Mouse (Mus musculus): ENCODE results near the gene Ly6f. TPM values are rescaled to one million over a fixed set of nuclear protein-coding genes. Genes with fewer than 3 reads are reported as not detected.

Gene Ly6f
- polyA plus RNA-seq (2015; fragmentation: Nextera tagmentation; extraction: Ambion mirVana), result not detected in 2 replicates

GRCm38 (mm10) chr15:75268121-75268520, at the start of gene Ly6f:
Ly6f (plus strand) TSS chr15:75268421.
- no peak within 1 kb of the TSS for H3K4me3 ChIP-seq (replicated peaks; ENCODE audit: low read length)
- no peaks in the 10 kb centered on the region for H3K4me1 ChIP-seq (replicated peaks; ENCODE audit: control insufficient read depth, insufficient read depth, low read length)
- ATAC-seq, result no peak
- no peak within 1 kb of the TSS for H3K9ac ChIP-seq (replicated peaks; ENCODE audit: low read depth, low read length)
- H3K27me3 ChIP-seq (replicated peaks; ENCODE audit: control insufficient read depth, insufficient read depth, low read length), result no peaks in the 10 kb centered on the region
- H3K27ac ChIP-seq (ENCODE audit: low read length), result no peak within 1 kb of the TSS
- no peaks in the 10 kb centered on the region for H3K9me3 ChIP-seq (ENCODE audit: control insufficient read depth, low read length)
- no peak within 1 kb of the TSS for H3K4me2 ChIP-seq (ENCODE audit: low read length)
- no peaks in the 10 kb centered on the region for H3K36me3 ChIP-seq (ENCODE audit: control insufficient read depth, insufficient read depth)

GRCm38 (mm10) chr15:75221942-75222341, 46.3 kb upstream of the Ly6f start:
- no peak overlapping the region for H3K4me2 ChIP-seq (ENCODE audit: low read length)
- ATAC-seq, result no peak
- H3K36me3 ChIP-seq (ENCODE audit: control insufficient read depth, insufficient read depth), result no peaks in the 10 kb centered on the region
- H3K27ac ChIP-seq (ENCODE audit: low read length), result no peak overlapping the region
- peaks cover 3% of the 10 kb centered on the region; the same call in 1 of the 2 replicates for H3K9me3 ChIP-seq (ENCODE audit: control insufficient read depth, low read length)
- no peaks in the 10 kb centered on the region for H3K4me1 ChIP-seq (replicated peaks; ENCODE audit: control insufficient read depth, insufficient read depth, low read length)
- no peak overlapping the region for H3K4me3 ChIP-seq (replicated peaks; ENCODE audit: low read length)
- no peak overlapping the region for H3K9ac ChIP-seq (replicated peaks; ENCODE audit: low read depth, low read length)
- H3K27me3 ChIP-seq (replicated peaks; ENCODE audit: control insufficient read depth, insufficient read depth, low read length), result no peaks in the 10 kb centered on the region

GRCm38 (mm10) chr15:75237736-75238288, 30.4 kb upstream of the Ly6f start:
- WGBS, result 89% methylated on average over 3 of the region's 3 CpGs

GRCm38 (mm10) chr15:75240558-75240957, 27.7 kb upstream of the Ly6f start:
- no peak overlapping the region for H3K4me3 ChIP-seq (replicated peaks; ENCODE audit: low read length)
- no peak overlapping the region for H3K27ac ChIP-seq (ENCODE audit: low read length)
- no peaks in the 10 kb centered on the region for H3K4me1 ChIP-seq (replicated peaks; ENCODE audit: control insufficient read depth, insufficient read depth, low read length)
- no peaks in the 10 kb centered on the region for H3K27me3 ChIP-seq (replicated peaks; ENCODE audit: control insufficient read depth, insufficient read depth, low read length)
- ATAC-seq, result no peak
- H3K4me2 ChIP-seq (ENCODE audit: low read length), result no peak overlapping the region
- no peaks in the 10 kb centered on the region for H3K9me3 ChIP-seq (ENCODE audit: control insufficient read depth, low read length)
- no peaks in the 10 kb centered on the region for H3K36me3 ChIP-seq (ENCODE audit: control insufficient read depth, insufficient read depth)
- H3K9ac ChIP-seq (replicated peaks; ENCODE audit: low read depth, low read length), result no peak overlapping the region
- 81% methylated on average over 2 of the region's 2 CpGs for WGBS

More at GRCm38 (mm10) chr15:75237736-75238288, 30.4 kb upstream of the Ly6f start:
- H3K36me3 ChIP-seq (ENCODE audit: control insufficient read depth, insufficient read depth), result no peaks in the 10 kb centered on the region
- ATAC-seq, result no peak
- H3K27me3 ChIP-seq (replicated peaks; ENCODE audit: control insufficient read depth, insufficient read depth, low read length), result no peaks in the 10 kb centered on the region
- H3K4me2 ChIP-seq (ENCODE audit: low read length), result no peak overlapping the region
- H3K9me3 ChIP-seq (ENCODE audit: control insufficient read depth, low read length), result no peaks in the 10 kb centered on the region
- H3K9ac ChIP-seq (replicated peaks; ENCODE audit: low read depth, low read length), result no peak overlapping the region
- H3K4me1 ChIP-seq (replicated peaks; ENCODE audit: control insufficient read depth, insufficient read depth, low read length), result no peaks in the 10 kb centered on the region
- H3K4me3 ChIP-seq (replicated peaks; ENCODE audit: low read length), result no peak overlapping the region
- no peak overlapping the region for H3K27ac ChIP-seq (ENCODE audit: low read length)

DNA sequence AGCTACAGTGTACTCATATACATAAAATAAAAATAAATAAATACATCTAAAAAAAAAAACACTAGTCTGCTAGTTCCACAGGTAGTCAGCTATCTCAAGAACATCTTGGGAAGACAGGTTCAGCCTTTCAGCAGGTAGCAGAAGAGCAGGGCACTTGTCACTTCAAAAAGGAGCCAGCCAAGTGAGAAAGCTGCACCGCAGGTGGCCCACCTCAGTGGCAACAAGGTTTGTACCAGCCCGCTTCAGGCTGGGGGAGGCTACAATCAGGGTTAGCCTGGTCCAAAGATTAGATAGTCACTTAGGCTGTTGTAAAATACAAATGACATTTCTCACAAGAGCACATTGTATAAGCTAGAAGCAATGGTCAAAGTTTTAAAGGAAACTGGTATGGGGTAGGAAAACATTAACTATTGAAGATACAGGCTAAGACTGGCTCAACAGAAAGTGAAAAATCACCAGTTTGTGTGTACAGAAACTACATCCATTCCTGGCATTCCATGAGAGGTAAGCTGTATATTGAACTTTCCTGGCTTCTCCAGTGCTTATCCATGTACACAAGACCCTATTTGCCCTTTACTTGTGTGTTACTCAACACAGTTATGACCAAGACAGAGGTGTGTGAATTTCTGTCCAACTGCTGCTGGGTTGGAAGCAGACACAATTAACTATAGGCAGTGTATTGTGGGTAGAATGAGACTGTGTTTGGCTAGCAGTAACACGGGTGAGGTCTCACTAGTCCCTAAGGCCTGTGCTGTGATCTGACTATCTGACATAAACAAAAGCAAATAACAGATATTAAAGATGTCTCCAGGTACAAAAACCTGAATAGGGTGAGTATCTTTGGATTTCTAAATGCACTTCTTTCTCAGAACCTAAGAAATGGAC, 25.2 kb upstream of the Ly6f start:
- ATAC-seq, result no peak
- H3K27me3 ChIP-seq (replicated peaks; ENCODE audit: control insufficient read depth, insufficient read depth, low read length), result no peaks in the 10 kb centered on the region
- H3K36me3 ChIP-seq (ENCODE audit: control insufficient read depth, insufficient read depth), result no peaks in the 10 kb centered on the region
- H3K4me3 ChIP-seq (replicated peaks; ENCODE audit: low read length), result no peak overlapping the region
- H3K4me1 ChIP-seq (replicated peaks; ENCODE audit: control insufficient read depth, insufficient read depth, low read length), result no peaks in the 10 kb centered on the region
- 77% methylated on average over 3 of the region's 3 CpGs for WGBS
- no peaks in the 10 kb centered on the region for H3K9me3 ChIP-seq (ENCODE audit: control insufficient read depth, low read length)
- no peak overlapping the region for H3K27ac ChIP-seq (ENCODE audit: low read length)
- no peak overlapping the region for H3K9ac ChIP-seq (replicated peaks; ENCODE audit: low read depth, low read length)
- H3K4me2 ChIP-seq (ENCODE audit: low read length), result no peak overlapping the region

- no peaks in the 10 kb centered on the region for H3K9me3 ChIP-seq (ENCODE audit: control insufficient read depth, low read length)
- ATAC-seq, result no peak
- no peaks in the 10 kb centered on the region for H3K36me3 ChIP-seq (ENCODE audit: control insufficient read depth, insufficient read depth)
- H3K4me1 ChIP-seq (replicated peaks; ENCODE audit: control insufficient read depth, insufficient read depth, low read length), result no peaks in the 10 kb centered on the region
- WGBS, result 85% methylated on average over 3 of the region's 3 CpGs
- no peak overlapping the region for H3K4me3 ChIP-seq (replicated peaks; ENCODE audit: low read length)
- no peak overlapping the region for H3K9ac ChIP-seq (replicated peaks; ENCODE audit: low read depth, low read length)
- H3K4me2 ChIP-seq (ENCODE audit: low read length), result no peak overlapping the region
- no peaks in the 10 kb centered on the region for H3K27me3 ChIP-seq (replicated peaks; ENCODE audit: control insufficient read depth, insufficient read depth, low read length)
- H3K27ac ChIP-seq (ENCODE audit: low read length), result no peak overlapping the region
Measured at GRCm38 (mm10) chr15:75254671-75255070, 13.6 kb upstream of the Ly6f start.

DNA sequence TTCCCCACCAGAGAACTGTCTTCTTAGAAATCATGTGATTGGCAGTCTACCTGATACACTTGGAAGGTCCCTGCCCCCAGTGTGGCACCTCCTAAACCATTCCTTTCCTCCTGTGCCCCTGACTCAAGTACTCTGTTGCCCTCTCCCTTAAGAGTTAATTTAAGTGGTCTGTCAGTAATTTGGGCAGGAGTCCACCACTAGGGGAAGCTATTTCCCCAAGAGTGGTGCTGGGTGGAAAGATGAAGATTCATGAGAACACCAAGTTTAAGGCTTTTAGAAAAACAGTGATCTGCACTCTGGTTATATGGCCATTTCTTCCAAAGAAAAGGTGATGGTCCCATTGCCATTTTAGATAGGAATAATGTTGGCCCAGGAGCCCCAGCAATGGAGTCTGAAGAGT, 2.4 kb upstream of the Ly6f start:
- Histone ChIP-seq H3K4me3 (replicated peaks; ENCODE audit: low read length) (no peak overlapping the region), H3K27me3 (replicated peaks; ENCODE audit: control insufficient read depth, insufficient read depth, low read length) (no peaks in the 10 kb centered on the region), H3K4me2 (ENCODE audit: low read length) (no peak overlapping the region), H3K4me1 (replicated peaks; ENCODE audit: control insufficient read depth, insufficient read depth, low read length) (no peaks in the 10 kb centered on the region), H3K27ac (ENCODE audit: low read length) (no peak overlapping the region), H3K9ac (replicated peaks; ENCODE audit: low read depth, low read length) (no peak overlapping the region), H3K9me3 (ENCODE audit: control insufficient read depth, low read length) (no peaks in the 10 kb centered on the region), H3K36me3 (ENCODE audit: control insufficient read depth, insufficient read depth) (no peaks in the 10 kb centered on the region)
- ATAC-seq, result no peak

DNA sequence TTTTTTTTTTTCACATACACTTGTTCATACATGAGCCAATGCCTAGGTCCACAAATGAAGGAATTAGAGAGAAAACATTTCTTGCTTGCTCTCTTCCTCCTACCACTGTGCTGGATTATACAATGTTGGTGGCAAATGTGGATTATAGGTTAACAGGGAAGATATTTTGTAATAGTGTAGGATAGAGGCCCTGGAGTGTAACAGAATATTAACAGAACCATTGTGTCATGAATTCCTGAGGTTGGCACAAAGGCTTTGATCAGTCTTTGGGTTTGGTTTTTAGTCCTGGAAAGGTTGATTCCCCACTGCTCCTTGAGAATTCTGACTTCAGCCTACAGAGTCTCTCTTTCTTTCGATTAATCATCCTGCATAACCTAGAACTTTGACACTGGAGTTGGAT, 1.6 kb upstream of the Ly6f start:
- Histone ChIP-seq H3K4me1 (replicated peaks; ENCODE audit: control insufficient read depth, insufficient read depth, low read length) (no peaks in the 10 kb centered on the region), H3K4me2 (ENCODE audit: low read length) (no peak overlapping the region), H3K27ac (ENCODE audit: low read length) (no peak overlapping the region), H3K27me3 (replicated peaks; ENCODE audit: control insufficient read depth, insufficient read depth, low read length) (no peaks in the 10 kb centered on the region), H3K9ac (replicated peaks; ENCODE audit: low read depth, low read length) (no peak overlapping the region), H3K36me3 (ENCODE audit: control insufficient read depth, insufficient read depth) (no peaks in the 10 kb centered on the region), H3K4me3 (replicated peaks; ENCODE audit: low read length) (no peak overlapping the region), H3K9me3 (ENCODE audit: control insufficient read depth, low read length) (no peaks in the 10 kb centered on the region)
- 64% methylated on average over 1 of the region's 1 CpGs for WGBS
- no peak for ATAC-seq

GRCm38 (mm10) chr15:75268916-75269829, 952 bp downstream of the Ly6f start:
- 85% methylated on average over 5 of the region's 5 CpGs for WGBS
- Histone ChIP-seq H3K9ac (replicated peaks; ENCODE audit: low read depth, low read length) (no peak overlapping the region), H3K9me3 (ENCODE audit: control insufficient read depth, low read length) (no peaks in the 10 kb centered on the region), H3K4me2 (ENCODE audit: low read length) (no peak overlapping the region), H3K27ac (ENCODE audit: low read length) (no peak overlapping the region), H3K4me1 (replicated peaks; ENCODE audit: control insufficient read depth, insufficient read depth, low read length) (no peaks in the 10 kb centered on the region), H3K27me3 (replicated peaks; ENCODE audit: control insufficient read depth, insufficient read depth, low read length) (no peaks in the 10 kb centered on the region), H3K36me3 (ENCODE audit: control insufficient read depth, insufficient read depth) (no peaks in the 10 kb centered on the region), H3K4me3 (replicated peaks; ENCODE audit: low read length) (no peak overlapping the region)
- ATAC-seq, result no peak
